17 mouse cellular contexts compared by ENCODE assay signal in genomic region chr3:35321991-35322390, GRCm38 (mm10).
"Had no signal": no experiment of that assay in that cellular context is flagged by ENCODE, and none has a peak within 500 bp of the region (broad histone marks: within the 10 kb centered on the region; RNA-seq: fewer than 3 reads in every experiment).

No protein-coding gene starts in this region.

- H3K36me3 ChIP-seq: lung, embryonic 15.5 days; midbrain, embryonic 12.5 days; neural tube, embryonic 12.5 days; stomach, embryonic 15.5 days had no signal

- DNase-seq: lung, adult 2 months; lung, postnatal 14 days; lung, postnatal 36 days; midbrain, embryonic 14.5 days; right cerebral cortex, postnatal 14 days; thymus, adult 2 months; thymus, postnatal 25 days; thymus, postnatal 4 days had no signal

- H3K9me3 ChIP-seq: lung, embryonic 15.5 days; midbrain, embryonic 12.5 days; neural tube, embryonic 12.5 days; stomach, embryonic 15.5 days had no signal

- H3K4me3 ChIP-seq: lung, embryonic 15.5 days; megakaryocyte, embryonic 14.5 days; midbrain, embryonic 12.5 days; neural tube, embryonic 12.5 days; stomach, embryonic 15.5 days had no signal

- H3K4me2 ChIP-seq: lung, embryonic 15.5 days; midbrain, embryonic 12.5 days; neural tube, embryonic 12.5 days; stomach, embryonic 15.5 days had no signal

- ATAC-seq: lung, postnatal 0 days; midbrain, embryonic 16.5 days had no signal

- H3K4me1 ChIP-seq: megakaryocyte, embryonic 14.5 days had no signal

- H3K9ac ChIP-seq: lung, embryonic 15.5 days; midbrain, embryonic 12.5 days; neural tube, embryonic 12.5 days; stomach, embryonic 15.5 days had no signal

- H3K27ac ChIP-seq: lung, embryonic 15.5 days; macrophage; midbrain, embryonic 12.5 days; neural tube, embryonic 12.5 days; stomach, embryonic 15.5 days; stomach, postnatal 0 days had no signal

- H3K27me3 ChIP-seq: lung, embryonic 15.5 days; megakaryocyte, embryonic 14.5 days; neural tube, embryonic 12.5 days; stomach, embryonic 15.5 days had no signal
